Mouse (Mus musculus) forebrain, embryonic 13.5 days (tissue): ENCODE measurements around the gene Eif5. TPM values are rescaled to one million over a fixed set of nuclear protein-coding genes. Genes with fewer than 3 reads are reported as not detected.

Experiments used
- ATAC-seq: fragments of 200-750 bp; cut with Nextera tagmentation; 2 replicates; pipeline ENCODE4 v1.8.0; 2017
- H3K27ac ChIP-seq: fragments of 300-500 bp; sonication (generic); 2 replicates; pipeline ENCODE4 v1.5.1; 2015; ENCODE audit warnings: inconsistent platforms, mild to moderate bottlenecking, moderate library complexity
- H3K27me3 ChIP-seq: fragments of 300-500 bp; sonication (generic); 2 replicates; pipeline ENCODE4 v1.6.1; 2015; ENCODE audit warnings: mild to moderate bottlenecking, inconsistent platforms
- H3K36me3 ChIP-seq: fragments of 300-500 bp; sonication (generic); 2 replicates; pipeline ENCODE4 v1.6.1; 2015; ENCODE audit warnings: mild to moderate bottlenecking, inconsistent platforms; ENCODE audit not compliant: poor library complexity, severe bottlenecking
- H3K4me1 ChIP-seq: fragments of 300-500 bp; sonication (generic); 2 replicates; pipeline ENCODE4 v1.6.1; 2015; ENCODE audit warnings: inconsistent platforms
- H3K4me2 ChIP-seq: fragments of 300-500 bp; sonication (generic); 2 replicates; pipeline ENCODE4 v1.6.1; 2015; ENCODE audit warnings: inconsistent platforms, mild to moderate bottlenecking, moderate library complexity
- H3K4me3 ChIP-seq: fragments of 300-500 bp; sonication (generic); 2 replicates; pipeline ENCODE4 v1.5.1; 2015; ENCODE audit warnings: mild to moderate bottlenecking, inconsistent platforms
- H3K9ac ChIP-seq: fragments of 300-500 bp; sonication (generic); 2 replicates; pipeline ENCODE4 v1.6.1; 2015; ENCODE audit warnings: mild to moderate bottlenecking, inconsistent platforms
- H3K9me3 ChIP-seq: fragments of 300-500 bp; sonication (generic); replicated peaks from 2 replicates; pipeline ENCODE4 v1.6.1; 2016; ENCODE audit warnings: inconsistent platforms
- WGBS: fragments of 180-500 bp; shearing (Covaris S2); methylation state at CpG from one replicate; pipeline ENCODE4 v1.1.7; 2015; 5-methylcytosine and 5-hydroxymethylcytosine counted together
- polyA plus RNA-seq: library from polyadenylated mRNA; unstranded; fragments of >200 nt; fragmentation: Nextera tagmentation; extraction: Ambion mirVana; gene quantifications from 2 replicates; pipeline ENCODE4 v1.2.1, GENCODE M21; 2015

The Eif5 gene
- polyA plus RNA-seq, 1 experiment from 2014 or later: 695 TPM

DNA sequence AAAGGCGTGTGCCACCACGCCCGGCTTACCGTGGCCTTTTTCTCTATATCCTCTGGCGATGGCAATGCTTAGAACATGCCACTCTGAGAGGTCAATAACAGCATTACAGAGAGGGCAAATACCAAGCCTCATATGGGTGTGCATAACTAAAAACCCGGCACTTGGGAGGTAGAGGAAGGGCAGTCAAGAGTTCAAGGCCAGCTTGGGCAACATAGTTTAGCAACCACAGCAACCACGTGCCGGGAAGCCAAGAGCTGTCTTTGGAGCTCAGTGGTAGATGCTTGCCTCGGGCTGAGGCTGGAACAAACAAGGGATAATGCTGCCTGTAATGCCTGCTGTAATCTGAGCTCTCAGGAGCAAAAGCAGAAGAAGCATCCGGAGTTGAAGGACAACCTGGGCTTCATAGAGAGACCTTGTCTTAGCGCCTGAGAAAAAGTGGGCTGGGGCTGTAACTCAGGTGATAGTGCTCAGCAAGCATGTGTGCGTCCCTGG, 25.2 kb upstream of the Eif5 start:
- no peak overlapping the region for H3K4me3 ChIP-seq
- H3K36me3 ChIP-seq: no peaks in the 10 kb centered on the region
- H3K9me3 ChIP-seq: no peaks in the 10 kb centered on the region
- WGBS: 91% methylated on average over 12 of the region's 12 CpGs
- no peak for ATAC-seq
- H3K27me3 ChIP-seq: no peaks in the 10 kb centered on the region
- H3K4me1 ChIP-seq: no peaks in the 10 kb centered on the region
- H3K9ac ChIP-seq: no peak overlapping the region
- no peak overlapping the region for H3K4me2 ChIP-seq
- H3K27ac ChIP-seq: no peak overlapping the region

DNA sequence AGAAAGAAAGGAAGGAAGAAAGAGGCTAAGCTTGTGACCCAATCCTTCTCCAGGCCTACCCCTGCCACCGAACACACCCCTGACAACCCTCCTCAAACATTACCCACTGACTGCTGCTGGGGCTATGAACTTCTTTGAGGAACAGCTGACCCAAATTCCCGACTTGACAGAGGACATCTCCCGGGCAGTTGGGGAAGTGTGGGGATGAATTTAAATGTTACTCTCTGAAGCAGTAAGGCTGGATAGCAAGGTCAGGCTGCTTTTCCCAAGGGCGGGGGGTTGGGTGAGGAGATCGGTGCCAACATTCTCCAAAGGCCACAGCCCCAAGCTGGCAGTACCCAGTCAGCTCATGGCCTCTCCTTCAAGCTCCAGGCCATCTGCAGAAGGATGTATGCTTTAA, 24.1 kb upstream of the Eif5 start:
- Histone ChIP-seq H3K4me1 (no peaks in the 10 kb centered on the region), H3K36me3 (no peaks in the 10 kb centered on the region), H3K9ac (no peak overlapping the region), H3K4me3 (no peak overlapping the region), H3K27me3 (no peaks in the 10 kb centered on the region), H3K4me2 (no peak overlapping the region), H3K27ac (no peak overlapping the region), H3K9me3 (no peaks in the 10 kb centered on the region)
- WGBS: 67% methylated on average over 5 of the region's 5 CpGs
- ATAC-seq: no peak

DNA sequence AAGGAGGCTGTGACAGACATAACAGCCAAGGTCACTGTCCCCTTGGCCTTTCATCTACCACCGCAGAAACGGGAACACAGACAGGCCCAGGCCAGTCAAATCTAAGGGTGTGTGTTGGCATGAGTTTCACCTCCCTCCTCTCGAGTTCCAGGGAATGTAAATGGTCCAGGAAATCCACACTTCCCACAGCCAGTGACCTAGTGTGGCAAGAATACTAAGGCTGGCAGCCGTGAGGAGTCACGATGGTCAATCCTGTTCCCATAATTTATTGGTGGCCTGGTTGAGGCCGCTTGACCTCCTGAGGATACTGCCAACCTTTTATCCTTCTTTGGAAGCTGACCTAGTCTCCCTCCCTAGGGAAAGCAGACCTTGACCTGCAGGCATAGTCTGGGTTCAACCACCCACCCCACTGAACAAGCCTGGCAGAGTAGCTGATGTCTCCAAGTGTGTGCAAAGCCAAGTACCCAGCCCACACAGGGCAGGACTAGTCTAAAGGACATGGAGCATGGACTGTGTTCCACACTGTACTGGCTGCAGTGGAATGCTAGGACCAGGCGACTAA, 23.5 kb upstream of the Eif5 start:
- no peak for ATAC-seq
- Histone ChIP-seq H3K4me2 (no peak overlapping the region), H3K36me3 (no peaks in the 10 kb centered on the region), H3K27ac (no peak overlapping the region), H3K27me3 (no peaks in the 10 kb centered on the region), H3K9ac (no peak overlapping the region), H3K4me3 (no peak overlapping the region), H3K4me1 (no peaks in the 10 kb centered on the region), H3K9me3 (no peaks in the 10 kb centered on the region)
- 83% methylated on average over 7 of the region's 7 CpGs for WGBS

GRCm38 (mm10) chr12:111514874-111515649, 22.8 kb upstream of the Eif5 start:
- H3K4me3 ChIP-seq: no peak overlapping the region
- no peak overlapping the region for H3K9ac ChIP-seq
- ATAC-seq: no peak
- no peak overlapping the region for H3K27ac ChIP-seq
- no peaks in the 10 kb centered on the region for H3K9me3 ChIP-seq
- no peak overlapping the region for H3K4me2 ChIP-seq
- 77% methylated on average over 7 of the region's 7 CpGs for WGBS
- no peaks in the 10 kb centered on the region for H3K27me3 ChIP-seq
- H3K36me3 ChIP-seq: no peaks in the 10 kb centered on the region
- H3K4me1 ChIP-seq: no peaks in the 10 kb centered on the region

DNA sequence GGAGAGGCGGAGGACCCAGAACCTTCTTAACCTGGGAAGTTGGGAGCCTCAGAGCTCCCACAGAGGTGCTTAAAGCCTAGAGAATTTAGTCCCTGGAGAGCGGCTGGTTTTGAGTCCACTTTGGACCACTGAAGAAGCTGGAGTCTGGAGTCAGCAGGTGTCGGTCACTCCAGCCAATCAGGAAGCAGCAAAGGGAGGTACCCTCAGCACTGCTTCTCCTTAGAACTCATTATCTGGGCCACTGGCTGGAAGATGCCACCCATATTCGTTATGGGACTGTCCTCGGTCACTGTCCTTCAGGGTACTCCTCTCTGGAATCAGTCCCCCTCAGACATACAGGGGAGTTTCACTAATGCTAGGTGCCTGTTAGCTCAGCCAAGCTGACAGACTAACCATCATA, 21.9 kb upstream of the Eif5 start:
- Histone ChIP-seq H3K27me3 (no peaks in the 10 kb centered on the region), H3K9me3 (no peaks in the 10 kb centered on the region), H3K27ac (no peak overlapping the region), H3K4me1 (no peaks in the 10 kb centered on the region), H3K4me2 (no peak overlapping the region), H3K36me3 (no peaks in the 10 kb centered on the region), H3K9ac (no peak overlapping the region), H3K4me3 (no peak overlapping the region)
- WGBS: 85% methylated on average over 5 of the region's 5 CpGs
- no peak for ATAC-seq

- Histone ChIP-seq H3K27ac (no peak overlapping the region), H3K4me3 (no peak overlapping the region), H3K4me1 (no peaks in the 10 kb centered on the region), H3K4me2 (no peak overlapping the region), H3K27me3 (no peaks in the 10 kb centered on the region), H3K36me3 (no peaks in the 10 kb centered on the region), H3K9me3 (0 out of 2 replicates have a peak, but pooled peaks cover 2% of the 10 kb centered on the region), H3K9ac (no peak overlapping the region)
- 93% methylated on average over 6 of the region's 6 CpGs for WGBS
- no peak for ATAC-seq
These were observed 21.0 kb upstream of the Eif5 start for GRCm38 (mm10) chr12:111516826-111517225.

DNA sequence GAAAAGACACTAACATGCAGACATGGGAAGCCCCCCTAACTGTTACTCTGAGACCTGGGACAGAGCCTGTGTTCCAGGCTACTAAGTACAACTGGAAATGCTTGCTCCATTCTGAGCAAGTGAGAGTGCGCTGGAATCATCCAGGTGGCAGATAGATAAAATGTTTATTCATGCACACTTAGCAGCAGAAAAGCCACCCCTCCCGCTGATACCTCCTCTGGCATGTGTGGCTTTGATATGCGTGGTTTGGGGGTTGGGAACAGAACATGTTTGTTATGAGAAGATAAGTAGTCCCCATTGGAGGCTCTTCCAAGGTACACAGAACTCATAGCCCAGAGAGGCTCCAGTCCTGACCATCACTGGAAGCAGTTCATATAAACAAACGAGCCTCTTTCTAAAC, 19.9 kb upstream of the Eif5 start:
- 73% methylated on average over 4 of the region's 4 CpGs for WGBS
- ATAC-seq: no peak

GRCm38 (mm10) chr12:111518391-111518790, 19.4 kb upstream of the Eif5 start:
- no peak for ATAC-seq
- H3K4me1 ChIP-seq: no peaks in the 10 kb centered on the region
- peaks cover 13% of the 10 kb centered on the region; the same call in 1 of the 2 replicates for H3K9me3 ChIP-seq
- no peak overlapping the region for H3K4me2 ChIP-seq
- no peaks in the 10 kb centered on the region for H3K27me3 ChIP-seq
- H3K4me3 ChIP-seq: no peak overlapping the region
- no peaks in the 10 kb centered on the region for H3K36me3 ChIP-seq
- WGBS: 91% methylated on average over 9 of the region's 9 CpGs
- no peak overlapping the region for H3K27ac ChIP-seq
- H3K9ac ChIP-seq: no peak overlapping the region

More for the DNA sequence above, 19.9 kb upstream of the Eif5 start:
- Histone ChIP-seq H3K4me3 (no peak overlapping the region), H3K9me3 (peaks cover 13% of the 10 kb centered on the region; the same call in 1 of the 2 replicates), H3K36me3 (no peaks in the 10 kb centered on the region), H3K27ac (no peak overlapping the region), H3K9ac (no peak overlapping the region), H3K27me3 (no peaks in the 10 kb centered on the region), H3K4me2 (no peak overlapping the region), H3K4me1 (no peaks in the 10 kb centered on the region)

GRCm38 (mm10) chr12:111519821-111520220, 18.0 kb upstream of the Eif5 start:
- no peak overlapping the region for H3K4me3 ChIP-seq
- no peaks in the 10 kb centered on the region for H3K27me3 ChIP-seq
- peaks cover 13% of the 10 kb centered on the region; the same call in 1 of the 2 replicates for H3K9me3 ChIP-seq
- ATAC-seq: no peak
- no peaks in the 10 kb centered on the region for H3K36me3 ChIP-seq
- H3K4me1 ChIP-seq: no peaks in the 10 kb centered on the region
- H3K27ac ChIP-seq: no peak overlapping the region
- WGBS: 76% methylated on average over 5 of the region's 5 CpGs
- H3K9ac ChIP-seq: no peak overlapping the region
- no peak overlapping the region for H3K4me2 ChIP-seq

GRCm38 (mm10) chr12:111520994-111521393, 16.8 kb upstream of the Eif5 start:
- H3K27me3 ChIP-seq: no peaks in the 10 kb centered on the region
- no peak overlapping the region for H3K4me2 ChIP-seq
- ATAC-seq: no peak
- no peak overlapping the region for H3K27ac ChIP-seq
- H3K36me3 ChIP-seq: no peaks in the 10 kb centered on the region
- peaks cover 13% of the 10 kb centered on the region; the same call in 1 of the 2 replicates for H3K9me3 ChIP-seq
- H3K9ac ChIP-seq: no peak overlapping the region
- no peaks in the 10 kb centered on the region for H3K4me1 ChIP-seq
- no peak overlapping the region for H3K4me3 ChIP-seq
- WGBS: 84% methylated on average over 2 of the region's 2 CpGs

DNA sequence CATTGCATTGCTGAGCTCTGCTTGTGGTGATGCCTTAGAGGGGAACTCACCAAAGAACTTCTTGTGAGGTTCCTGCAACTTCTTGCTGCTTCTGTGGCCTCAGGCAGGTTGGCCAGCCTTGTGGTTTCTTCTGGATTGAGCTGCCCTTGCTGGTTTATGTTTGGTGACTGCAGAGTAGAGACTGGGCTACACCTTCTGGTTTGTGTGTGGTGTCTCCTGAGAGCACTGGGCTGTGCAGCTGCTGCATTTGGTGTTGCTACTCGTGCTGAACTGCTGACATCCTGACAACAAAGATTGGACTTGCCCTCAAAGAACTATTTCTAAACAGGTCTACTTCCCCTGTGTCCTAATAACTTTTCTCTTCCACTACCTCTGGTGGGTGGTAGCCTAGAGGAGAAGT, 13.3 kb upstream of the Eif5 start:
- ATAC-seq: no peak
- Histone ChIP-seq H3K27ac (no peak overlapping the region), H3K4me3 (no peak overlapping the region), H3K4me2 (no peak overlapping the region), H3K9ac (no peak overlapping the region), H3K9me3 (peaks cover 13% of the 10 kb centered on the region; the same call in 1 of the 2 replicates), H3K4me1 (no peaks in the 10 kb centered on the region), H3K27me3 (no peaks in the 10 kb centered on the region), H3K36me3 (no peaks in the 10 kb centered on the region)
- 74% methylated on average over 1 of the region's 1 CpGs for WGBS

DNA sequence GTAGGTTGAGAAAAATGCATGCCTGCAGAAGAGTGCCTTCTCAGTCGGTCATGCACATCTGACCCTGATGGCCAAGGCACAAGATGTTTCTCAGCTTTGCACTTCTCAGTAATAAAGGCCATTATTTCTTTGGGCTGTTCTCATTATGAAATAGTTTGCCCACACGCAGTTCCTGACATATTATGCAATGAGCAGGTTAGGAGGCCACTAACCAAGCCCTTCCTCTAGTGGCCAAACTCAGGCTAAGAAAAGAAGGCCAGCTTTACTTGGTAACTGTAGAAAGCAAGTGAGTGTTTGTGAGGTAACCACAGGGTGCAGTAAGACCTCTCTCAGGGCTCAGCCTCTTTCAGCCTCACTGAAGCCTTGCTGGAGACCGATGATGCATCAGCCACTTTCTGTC, 12.9 kb upstream of the Eif5 start:
- Histone ChIP-seq H3K4me2 (no peak overlapping the region), H3K36me3 (no peaks in the 10 kb centered on the region), H3K4me3 (no peak overlapping the region), H3K27me3 (no peaks in the 10 kb centered on the region), H3K9ac (no peak overlapping the region), H3K27ac (no peak overlapping the region), H3K4me1 (no peaks in the 10 kb centered on the region), H3K9me3 (peaks cover 13% of the 10 kb centered on the region; the same call in 1 of the 2 replicates)
- WGBS: 89% methylated on average over 3 of the region's 3 CpGs
- ATAC-seq: no peak
